Mouse (Mus musculus) spleen, adult 2 months (tissue): ENCODE data around the gene Acbd7.

Experiments used
- CTCF ChIP-seq: fragments of 200-500 bp; IDR thresholded peaks from 2 replicates; pipeline ENCODE4 v1.5.1; 2011; ENCODE audit warnings: mild to moderate bottlenecking, inconsistent platforms; ENCODE audit not compliant: insufficient read depth, insufficient read length, insufficient replicate concordance; ENCODE audit errors: extremely low read depth
- POLR2A ChIP-seq: fragments of 200-500 bp; IDR thresholded peaks from 2 replicates; pipeline ENCODE4 v1.6.1; 2011; ENCODE audit warnings: low read depth, low read length, inconsistent platforms

DNA sequence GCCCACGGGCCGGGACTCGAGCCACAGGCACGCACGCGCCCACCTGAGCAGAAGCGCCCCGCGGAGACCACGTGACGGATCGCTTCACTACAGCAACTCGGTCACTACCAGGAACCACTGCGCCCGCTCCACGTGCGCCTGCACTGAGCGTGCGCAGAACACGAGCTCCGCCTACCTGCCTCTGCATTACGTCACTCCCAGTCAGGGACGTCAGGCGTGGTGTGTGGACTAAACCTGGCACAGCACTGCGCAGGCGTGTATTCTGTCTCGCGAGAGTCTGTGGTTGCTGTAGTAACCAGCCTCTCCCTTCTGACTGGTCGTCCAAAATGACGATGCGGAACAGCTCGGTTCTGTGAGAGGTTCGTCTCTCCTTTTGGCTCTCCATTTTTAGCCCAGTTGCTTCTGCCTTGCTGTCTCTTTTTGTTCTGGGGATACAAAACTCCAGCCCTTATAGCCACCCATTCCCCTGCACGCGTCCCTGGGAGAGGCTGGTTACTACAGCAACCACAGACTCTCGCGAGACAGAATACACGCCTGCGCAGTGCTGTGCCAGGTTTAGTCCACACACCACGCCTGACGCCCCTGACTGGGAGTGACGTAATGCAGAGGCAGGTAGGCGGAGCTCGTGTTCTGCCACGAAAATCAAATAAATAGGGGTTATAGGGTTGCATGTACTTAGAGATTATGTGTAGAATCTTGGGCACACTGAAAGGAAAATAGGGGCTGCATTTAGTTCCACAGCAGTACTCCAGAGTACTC lies 3.3 kb upstream of the Acbd7 start, which contains the start of gene Rpp38:
- no peak for TF ChIP-seq CTCF
- TF ChIP-seq POLR2A: peak; percentile 41
